Mouse (Mus musculus) 416B (cell line): Measurements from ENCODE around the gene Tanc1.

ENCODE experiments used
- DNase-seq: peaks from one replicate; pipeline ENCODE4 v3.0.0; 2011; ENCODE audit warnings: low read depth

The Tanc1 gene

DNA sequence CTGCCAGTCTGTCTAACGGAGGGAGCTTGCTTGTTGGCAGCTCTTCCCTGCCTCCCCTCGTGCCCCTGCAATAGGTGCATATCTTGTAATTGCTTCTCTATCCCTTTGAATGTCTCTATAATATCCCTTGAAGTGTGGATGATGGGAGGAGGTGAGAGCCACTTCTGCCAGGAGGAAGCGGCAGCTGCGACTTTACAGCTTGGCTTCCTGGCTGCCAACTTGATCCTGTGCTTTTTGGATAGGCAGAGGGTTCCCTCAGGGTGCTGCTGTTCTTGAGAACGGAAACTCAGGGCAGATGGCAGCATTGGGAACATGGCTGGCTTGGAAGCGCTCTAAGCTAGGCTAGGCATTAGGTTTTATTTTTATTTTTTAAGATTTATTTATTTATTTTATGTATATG, 183.0 kb downstream of the Tanc1 start:
- no peak for DNase-seq

DNA sequence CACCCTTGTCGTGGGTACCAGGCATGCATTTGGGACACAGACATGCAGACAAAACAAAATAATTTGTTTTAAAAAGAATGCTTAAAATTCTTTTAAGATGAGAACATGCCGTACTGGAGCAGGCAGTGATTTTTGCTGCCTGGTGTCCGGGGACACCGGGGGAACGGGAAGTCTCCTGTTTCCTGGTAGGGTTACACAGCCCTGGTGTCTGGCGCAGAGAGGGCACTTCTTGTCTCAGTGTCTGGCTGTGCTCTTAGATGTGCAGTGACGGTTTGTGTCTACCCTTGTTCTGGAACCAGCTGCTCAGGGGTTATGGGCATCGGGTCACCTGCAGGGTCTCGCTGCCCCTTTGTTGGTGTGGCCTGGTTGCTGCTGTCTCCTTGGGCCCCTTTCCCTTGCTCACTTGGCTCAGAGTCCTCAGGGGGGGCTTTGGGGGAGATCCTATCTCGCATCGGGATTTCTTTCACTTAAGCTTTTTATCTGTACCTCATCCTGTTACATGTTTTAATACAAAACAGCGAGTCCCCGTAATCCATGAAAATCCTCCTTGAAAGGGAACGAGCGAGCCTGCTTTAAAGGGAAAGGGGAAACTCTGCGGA, 187.2 kb downstream of the Tanc1 start:
- DNase-seq: no peak

- DNase-seq: no peak
Measured at GRCm38 (mm10) chr2:59799572-59799971, 187.7 kb downstream of the Tanc1 start.

DNA sequence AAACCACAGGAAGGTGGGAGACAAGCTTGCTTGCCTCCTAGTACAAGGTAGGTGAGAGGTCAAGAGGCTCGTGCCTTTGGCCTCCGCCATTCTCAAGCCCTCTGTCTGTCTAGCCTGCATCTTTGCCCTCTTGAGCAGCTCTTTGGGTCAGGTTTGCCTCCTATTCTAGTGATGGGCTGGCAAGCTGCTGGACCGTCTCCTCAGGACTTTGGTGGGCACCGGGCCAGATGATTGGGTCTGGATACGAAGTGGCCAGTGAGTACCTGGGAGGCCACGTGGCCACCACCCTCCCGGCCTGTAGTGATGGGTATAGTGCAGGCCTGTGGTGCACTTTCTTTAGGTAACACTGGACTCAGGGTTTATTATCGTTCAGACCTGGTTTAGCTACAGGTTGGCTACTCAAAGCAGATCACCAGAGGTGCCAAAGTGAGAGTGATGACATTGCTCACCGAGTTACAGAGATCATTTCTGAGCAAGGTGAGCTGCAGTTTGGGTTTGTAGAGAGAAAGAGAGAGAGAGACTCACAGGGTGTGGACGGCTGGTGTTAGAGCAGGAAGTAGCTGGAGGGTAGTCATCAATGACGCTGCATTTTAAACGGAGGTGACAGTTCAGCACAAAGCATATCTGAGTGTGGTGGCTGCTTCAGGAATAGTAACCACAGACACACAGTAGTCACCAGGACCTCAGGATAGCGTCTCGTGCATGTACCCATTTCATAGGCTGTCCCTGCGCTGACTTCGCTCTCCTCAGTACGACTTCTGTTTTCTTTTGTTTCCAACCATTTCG, 188.8 kb downstream of the Tanc1 start:
- DNase-seq: peak; percentile 93

- DNase-seq: peak; percentile 83
Measured at GRCm38 (mm10) chr2:59802722-59803387, 191.0 kb downstream of the Tanc1 start.

DNA sequence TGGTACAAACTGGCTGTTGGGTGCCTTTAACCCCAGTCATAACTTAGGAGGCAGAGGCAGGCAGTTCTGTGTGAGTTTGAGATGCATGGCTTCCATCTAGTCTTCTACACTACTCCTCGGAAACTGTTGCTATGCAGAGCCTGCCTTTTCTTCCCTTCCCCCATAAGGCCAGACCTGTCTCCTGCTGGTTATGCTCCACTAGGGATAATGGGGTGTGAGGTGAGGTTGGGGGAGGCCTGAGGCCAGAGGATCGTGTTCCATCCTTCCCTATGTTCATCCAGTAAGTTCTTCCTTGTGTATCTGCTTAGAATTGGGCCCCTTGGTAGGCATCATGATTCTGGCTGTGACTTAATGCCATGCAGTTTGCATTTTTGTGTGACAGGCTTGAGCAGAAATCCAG, 193.8 kb downstream of the Tanc1 start:
- no peak for DNase-seq

DNA sequence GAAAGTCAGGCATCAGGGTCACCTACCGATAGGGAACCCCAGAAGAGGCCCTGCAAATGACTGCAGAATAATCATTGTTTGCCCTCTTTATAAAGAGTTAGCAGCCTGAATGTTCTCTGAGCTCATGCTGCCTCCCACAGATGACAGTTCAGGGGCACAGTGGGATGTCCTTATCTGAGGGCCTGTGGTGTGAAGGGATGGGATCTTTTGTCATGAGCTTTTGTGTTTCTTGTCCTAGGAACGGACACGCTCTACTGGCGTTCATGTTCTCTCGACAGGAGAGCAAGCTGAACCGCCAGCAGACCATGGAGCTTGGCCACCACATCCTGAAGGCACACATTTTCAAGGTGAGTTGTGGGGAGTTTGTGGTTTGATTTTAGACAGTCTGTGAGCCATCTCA, 194.2 kb downstream of the Tanc1 start:
- no peak for DNase-seq

- DNase-seq: no peak
Measured at GRCm38 (mm10) chr2:59808608-59809007, 196.8 kb downstream of the Tanc1 start.

DNA sequence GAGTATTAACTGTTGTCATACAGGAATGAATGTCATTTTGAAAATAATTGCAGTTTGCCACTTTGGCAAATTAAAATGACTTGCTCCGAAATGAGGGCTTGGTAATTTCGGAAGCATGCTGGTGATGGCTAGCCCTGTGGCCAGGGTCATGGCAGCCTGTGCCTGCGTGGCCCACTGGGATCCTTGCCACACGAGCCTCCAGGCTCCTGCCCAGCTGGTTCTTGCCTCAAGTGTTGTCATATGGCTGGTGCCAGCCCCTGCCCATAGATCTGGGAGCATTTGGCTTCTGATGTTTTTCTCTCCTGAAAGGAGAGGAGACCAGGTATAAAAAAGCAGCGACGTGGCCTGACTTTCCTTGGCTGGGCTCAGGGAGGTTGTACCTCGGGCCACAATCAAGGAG, 198.2 kb downstream of the Tanc1 start:
- no peak for DNase-seq

DNA sequence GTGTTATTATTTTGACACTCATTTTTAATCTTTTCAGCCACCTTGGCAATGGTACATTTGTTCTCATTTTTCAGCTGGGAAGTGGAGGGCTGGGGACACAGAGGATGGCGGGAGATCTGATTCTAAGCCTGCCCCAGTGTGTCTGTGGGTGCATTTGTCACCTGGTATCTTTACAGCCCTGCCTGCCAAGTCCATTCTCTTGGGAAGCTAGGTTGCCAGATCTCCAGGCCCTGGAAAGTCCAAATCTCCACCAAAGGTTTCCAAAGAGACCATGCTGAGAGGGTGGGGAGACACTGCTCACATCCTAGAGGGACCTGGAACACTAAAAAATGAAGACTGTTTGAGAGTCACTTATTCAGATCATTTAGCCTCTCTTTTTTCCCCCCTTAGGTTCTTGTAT, 199.4 kb downstream of the Tanc1 start:
- no peak for DNase-seq

GRCm38 (mm10) chr2:59812641-59813040, 200.8 kb downstream of the Tanc1 start:
- DNase-seq: no peak

- DNase-seq: no peak
Measured at GRCm38 (mm10) chr2:59813457-59813856, 201.6 kb downstream of the Tanc1 start.

GRCm38 (mm10) chr2:59814997-59815396, 203.2 kb downstream of the Tanc1 start:
- DNase-seq: peak; percentile 15

DNA sequence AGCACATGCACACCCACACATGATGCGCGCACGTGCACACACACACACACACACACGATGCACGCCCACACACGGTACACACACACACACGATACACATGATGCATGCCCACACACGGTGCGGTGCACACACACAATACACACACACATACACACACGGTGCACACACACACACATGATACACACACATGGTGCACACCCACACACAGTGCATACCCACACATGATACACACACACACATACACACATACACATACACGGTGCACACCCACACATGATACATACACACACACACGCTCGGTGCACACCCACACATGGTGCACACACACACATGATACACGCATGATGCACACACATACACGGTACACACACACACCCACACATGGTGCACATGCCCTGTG, 206.8 kb downstream of the Tanc1 start:
- no peak for DNase-seq

DNA sequence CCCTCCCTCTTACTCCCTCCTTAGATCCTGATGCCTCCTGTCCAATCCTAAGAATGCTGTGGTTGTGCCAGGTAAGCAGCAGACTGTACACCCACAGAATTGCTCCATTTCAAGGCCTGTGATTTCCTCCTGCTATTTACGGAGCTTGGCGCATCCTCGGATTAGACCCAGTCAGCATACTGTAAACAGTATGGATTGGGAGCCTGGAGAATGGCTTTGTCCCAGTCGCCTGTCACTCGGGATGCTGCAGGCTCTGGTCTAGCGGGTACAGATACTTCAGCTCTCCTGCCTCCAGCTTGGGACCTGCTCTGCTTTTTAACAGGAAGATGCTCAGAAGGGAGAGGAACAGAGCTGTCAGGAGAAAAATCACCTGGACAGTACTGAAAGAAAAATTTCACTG, 207.6 kb downstream of the Tanc1 start:
- no peak for DNase-seq

GRCm38 (mm10) chr2:59820088-59820487, 208.2 kb downstream of the Tanc1 start:
- DNase-seq: no peak

DNA sequence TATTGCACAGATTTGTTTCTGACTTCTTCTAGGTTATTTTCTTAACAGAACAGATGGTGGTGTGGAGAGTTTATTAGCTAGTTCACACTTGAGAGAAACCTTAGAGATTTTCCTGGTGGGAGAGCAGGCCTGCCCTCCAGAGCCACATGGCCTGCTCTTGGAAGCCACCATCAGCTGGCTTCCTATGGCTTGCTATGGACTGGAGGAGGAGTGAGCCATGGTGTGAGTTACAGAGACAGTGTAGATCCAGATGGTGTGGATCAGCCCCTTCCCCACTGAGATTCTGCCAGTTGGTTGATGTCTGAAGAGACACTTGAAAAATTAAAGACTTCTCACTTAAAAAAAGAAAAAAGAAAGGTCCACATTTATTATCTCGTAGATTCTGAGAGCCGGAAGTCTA, 209.2 kb downstream of the Tanc1 start:
- no peak for DNase-seq

- no peak for DNase-seq
Measured at GRCm38 (mm10) chr2:59824289-59824688, 212.4 kb downstream of the Tanc1 start.

GRCm38 (mm10) chr2:59825380-59825779, 213.5 kb downstream of the Tanc1 start:
- DNase-seq: no peak

- DNase-seq: no peak
Measured at GRCm38 (mm10) chr2:59828103-59828655, 216.3 kb downstream of the Tanc1 start.

GRCm38 (mm10) chr2:59828777-59829508, 217.1 kb downstream of the Tanc1 start:
- no peak for DNase-seq

DNA sequence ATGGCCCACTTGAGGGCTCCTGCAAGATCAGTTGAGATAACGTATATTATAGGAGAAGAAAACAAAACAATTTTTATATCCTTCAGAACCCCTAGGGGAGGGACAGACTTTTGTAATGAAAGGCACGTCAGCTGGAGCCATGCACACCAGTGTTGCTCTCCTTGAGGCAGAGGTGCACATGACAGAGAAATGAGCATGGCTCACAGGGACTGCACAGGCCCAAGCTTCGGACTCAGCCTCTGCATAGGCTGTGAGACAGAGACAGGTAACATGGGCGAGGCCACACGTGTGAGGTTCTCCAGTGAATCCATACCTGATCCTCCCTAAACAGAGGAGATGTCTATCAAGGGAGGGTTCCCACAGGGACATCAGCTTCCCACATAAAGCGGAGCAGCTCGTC, 217.9 kb downstream of the Tanc1 start:
- no peak for DNase-seq
